Comparison of ENCODE assay signal across 17 mouse cellular contexts in genomic region chr2:160728972-160729371, GRCm38 (mm10). TPM values are rescaled to one million over a fixed set of nuclear protein-coding genes. Genes with fewer than 3 reads are reported as not detected.
A peak's percentile ranks its signal among the peaks of the same experiment; 100 is the strongest.
DNase-seq lines count a peak whose midpoint lies in the region; ATAC-seq lines count a peak whose summit lies in the region.
"Had no signal": no experiment of that assay in that cellular context is flagged by ENCODE, and none has a peak within 500 bp of the region (broad histone marks: within the 10 kb centered on the region; RNA-seq: fewer than 3 reads in every experiment).

No protein-coding gene starts in this region.

- intact Hi-C loops in left cerebral cortex, postnatal 36 days (cut with DNase I), result no loop called here
- intact Hi-C loops in left cerebral cortex, postnatal 10 days (cut with DNase I), result no loop called here

- no peak for DNase-seq in frontal cortex, postnatal 10 days (ENCODE audit: low spot score in 2 of 2)
- DNase-seq in left cerebral cortex, postnatal 36 days (ENCODE audit: low spot score in 2 of 2), result peak; percentile 47 to 61
- no peak for DNase-seq in left cerebral cortex, postnatal 10 days (ENCODE audit: extremely low spot score in 1 of 2, low spot score in 2 of 2)
- peak; percentile 75 for DNase-seq in brain, adult 2 months (ENCODE audit: low read depth, low spot score)
- peak; percentile 31 to 39 for DNase-seq in right cerebral cortex, postnatal 10 days (ENCODE audit: low spot score in 2 of 2)
- no peak for DNase-seq in kidney, postnatal 4 days
- DNase-seq: adrenal gland, postnatal 25 days; cerebellum, postnatal 14 days; gastrocnemius, adult 2 months; heart, adult 18-20 months; heart, postnatal 36 days; kidney, adult 9 months; liver, embryonic 13.5 days had no signal

- ATAC-seq in frontal cortex, adult (ENCODE audit: low TSS enrichment), result peak; percentile 63
- no peak for ATAC-seq in CD4-positive, CD25-positive, alpha-beta regulatory T cell, adult 4 months
- ATAC-seq: activated CD4-positive, CD25-positive, alpha-beta regulatory T cell, adult 4 months; hindbrain, postnatal 0 days had no signal

RNA-seq across cellular contexts. Expression of gene Plcg1, which starts 2.1 kb away (rescaled TPM):
- total RNA-seq in left cerebral cortex, postnatal 36 days (2021), result 100 to 1,000 TPM; 102 to 125 TPM
- total RNA-seq in left cerebral cortex, postnatal 10 days (2021), result 100 to 1,000 TPM; 123 to 130 TPM
- polyA plus RNA-seq in CD4-positive, CD25-positive, alpha-beta regulatory T cell, adult 4 months (2017; shearing (Covaris generic)), result 10 to 100 TPM; 56.4 to 66.8 TPM

Comparison
In these comparisons a context has a peak if more than half of its experiments do, and no peak if none do; other contexts are left out.
1. DNase-seq: peak in left cerebral cortex, postnatal 36 days (2 of 2), brain, adult 2 months (single experiment) and right cerebral cortex, postnatal 10 days (2 of 2); none in frontal cortex, postnatal 10 days (0 of 2), left cerebral cortex, postnatal 10 days (0 of 2) and kidney, postnatal 4 days (0 of 2).